Mouse (Mus musculus) thymus, postnatal 0 days (tissue): ENCODE results near the gene Tnrc18. TPM values are rescaled to one million over a fixed set of nuclear protein-coding genes. Genes with fewer than 3 reads are reported as not detected.

ENCODE experiments used
- DNase-seq: peaks from one replicate; pipeline ENCODE4 v3.0.0-alpha.2; 2015; ENCODE audit warnings: low spot score
- polyA plus RNA-seq: library from polyadenylated mRNA; unstranded; fragments of >200 nt; fragmentation: Nextera tagmentation; extraction: Ambion mirVana; gene quantifications from 2 replicates; pipeline ENCODE4 v1.2.1, GENCODE M21; 2015

Gene Tnrc18
- polyA plus RNA-seq, 1 experiment from 2014 or later, result 9.6 TPM

- no peak for DNase-seq
Measured at GRCm38 (mm10) chr5:142811870-142812443, 5.5 kb downstream of the Tnrc18 start.

GRCm38 (mm10) chr5:142810710-142811599 is 6.5 kb downstream of the Tnrc18 start:
- DNase-seq, result no peak

DNA sequence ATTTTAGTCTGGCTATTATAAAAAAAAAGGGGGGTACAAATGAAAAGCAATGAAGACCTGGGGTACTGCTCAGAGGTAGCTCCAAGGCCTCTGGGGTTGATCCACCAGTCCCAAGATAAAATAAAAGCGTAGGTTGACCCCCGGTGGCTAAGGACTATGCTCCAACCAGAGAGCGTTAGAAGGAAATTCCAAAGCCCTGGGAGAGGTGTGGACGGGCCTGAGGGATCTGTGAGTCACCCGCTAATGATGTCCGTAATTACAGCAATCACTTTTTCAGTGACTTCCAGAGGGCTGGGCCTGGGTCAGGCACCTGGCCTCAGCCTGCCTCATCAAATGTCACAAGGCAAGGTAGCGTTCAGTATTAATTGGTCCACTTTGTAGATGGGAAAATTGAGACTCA is 9.8 kb downstream of the Tnrc18 start:
- DNase-seq, result no peak

- no peak for DNase-seq
Measured at GRCm38 (mm10) chr5:142803746-142804145, 13.7 kb downstream of the Tnrc18 start.

GRCm38 (mm10) chr5:142802884-142803283 is 14.6 kb downstream of the Tnrc18 start:
- no peak for DNase-seq

GRCm38 (mm10) chr5:142801977-142802376 is 15.5 kb downstream of the Tnrc18 start:
- DNase-seq, result no peak

GRCm38 (mm10) chr5:142800656-142801055 is 16.8 kb downstream of the Tnrc18 start:
- no peak for DNase-seq

GRCm38 (mm10) chr5:142800198-142800597 is 17.3 kb downstream of the Tnrc18 start:
- DNase-seq, result no peak

DNA sequence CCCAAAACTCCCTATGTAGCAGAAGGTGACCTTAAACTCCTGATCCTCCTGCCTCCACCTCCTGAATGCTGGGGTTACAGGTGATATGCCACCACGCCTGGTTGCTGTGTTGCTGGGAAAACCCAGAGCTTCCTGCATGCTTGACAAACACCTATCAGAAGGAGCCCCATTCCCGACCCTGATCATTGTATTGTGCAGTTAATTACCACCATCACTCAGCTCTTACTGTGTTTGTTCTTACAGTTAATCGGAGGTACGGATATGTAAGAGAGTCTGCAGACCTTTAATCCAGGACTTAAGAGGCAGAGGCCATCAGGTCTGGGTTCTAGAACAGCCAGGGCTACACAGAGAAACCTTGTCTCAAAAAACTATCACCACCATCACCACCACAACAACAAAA is 18.2 kb downstream of the Tnrc18 start:
- no peak for DNase-seq

DNA sequence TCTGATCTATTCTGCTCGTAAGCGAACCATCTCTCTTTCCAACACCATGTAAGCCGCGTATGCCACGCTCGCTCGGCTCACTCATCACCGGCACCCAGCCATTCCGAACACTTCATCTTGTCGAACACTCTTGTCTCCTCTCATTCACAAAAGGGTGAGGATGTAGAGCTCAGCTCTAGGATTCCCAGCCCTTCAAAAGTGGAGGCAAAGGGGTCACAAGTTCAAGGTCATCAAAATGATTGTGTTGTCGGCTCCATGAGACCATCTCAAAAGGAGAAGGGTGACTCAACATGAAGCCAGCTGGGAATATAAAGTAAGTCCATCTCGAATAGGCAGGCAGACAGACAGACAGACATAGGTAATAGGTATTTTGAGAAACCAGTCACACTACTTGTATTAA is 19.3 kb downstream of the Tnrc18 start:
- DNase-seq, result no peak

GRCm38 (mm10) chr5:142797620-142798019 is 19.8 kb downstream of the Tnrc18 start:
- DNase-seq, result no peak

- no peak for DNase-seq
Measured at GRCm38 (mm10) chr5:142796921-142797320, 20.5 kb downstream of the Tnrc18 start.

DNA sequence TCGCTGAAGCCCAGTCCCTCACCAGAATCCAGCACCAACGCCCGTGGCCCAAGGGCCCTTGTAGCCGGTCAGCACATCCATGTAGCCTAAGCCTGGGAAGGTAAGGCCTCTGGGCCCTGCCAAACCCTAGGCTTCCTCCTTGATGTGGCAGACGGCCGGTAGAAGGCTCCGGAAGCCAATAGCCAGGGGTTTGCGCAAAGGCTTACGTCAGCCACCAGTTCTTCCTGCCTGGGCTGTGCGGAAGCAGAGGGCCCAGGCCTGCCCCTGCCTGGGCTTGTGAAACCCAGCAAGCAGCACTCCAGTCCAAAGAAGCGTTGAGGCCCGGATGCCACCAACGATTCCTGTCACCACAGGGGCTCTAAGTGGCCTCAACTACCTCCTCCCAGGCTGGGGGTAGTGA is 22.9 kb downstream of the Tnrc18 start:
- DNase-seq, result peak; percentile 88

DNA sequence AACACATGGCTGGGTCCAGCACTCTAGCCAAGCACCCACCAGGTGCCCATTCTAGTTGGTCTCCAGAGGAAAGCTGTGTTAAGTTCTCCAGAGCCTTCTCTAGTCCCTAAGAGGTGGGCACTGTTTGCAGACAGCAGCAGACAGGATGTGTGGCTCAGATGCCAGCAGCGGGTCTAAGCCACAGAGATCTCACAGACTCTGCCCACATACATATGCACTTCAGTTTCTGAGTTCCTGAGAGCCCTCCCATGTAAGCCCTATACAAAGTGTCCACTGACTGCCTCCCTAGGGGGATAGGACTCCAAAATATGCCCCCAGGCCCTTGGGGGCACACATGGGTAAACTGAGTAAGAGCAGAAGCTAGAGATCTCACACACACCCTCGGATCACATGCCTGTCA is 23.3 kb downstream of the Tnrc18 start:
- peak; percentile 68 for DNase-seq

DNA sequence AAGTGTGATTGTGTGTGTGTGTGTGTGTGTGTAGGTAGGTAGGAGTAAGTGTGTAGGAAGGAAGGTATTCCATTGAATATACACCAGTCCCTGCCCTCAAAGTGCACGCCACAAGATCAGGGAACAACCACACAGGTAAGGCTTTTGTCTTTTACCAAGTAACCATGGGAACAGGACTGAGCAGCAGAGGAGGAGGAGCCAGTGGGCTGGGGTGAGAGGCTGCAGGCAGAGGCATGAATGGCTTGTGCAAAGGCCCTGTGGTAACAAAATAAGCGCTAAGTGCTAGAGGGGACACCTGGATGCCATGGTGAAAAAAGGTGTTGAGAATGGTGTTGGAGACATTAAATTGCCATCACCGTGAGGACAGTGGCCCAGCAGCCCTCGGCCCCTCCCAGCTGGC is 24.9 kb downstream of the Tnrc18 start:
- DNase-seq, result no peak

DNA sequence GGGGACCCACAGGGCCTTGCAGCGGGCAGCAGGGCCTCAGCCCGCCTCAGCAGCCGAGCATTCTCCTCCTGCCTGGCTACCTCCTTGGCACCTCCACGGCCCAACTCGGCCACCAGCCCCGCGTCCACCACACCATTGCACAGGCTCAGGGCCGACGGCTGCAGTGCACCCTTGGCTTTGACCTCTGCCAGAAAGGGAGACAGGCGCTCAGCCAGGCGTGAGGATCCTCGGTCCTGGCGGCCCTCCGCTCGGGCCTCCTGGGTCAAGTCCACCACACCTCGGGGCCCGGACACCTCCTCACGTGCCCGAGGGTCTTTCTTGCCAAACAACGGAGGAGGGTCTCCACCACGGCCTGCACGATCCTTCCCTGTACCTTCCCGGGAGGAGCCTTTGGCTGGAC is 29.2 kb downstream of the Tnrc18 start:
- no peak for DNase-seq

GRCm38 (mm10) chr5:142787304-142787905 is 30.1 kb downstream of the Tnrc18 start:
- DNase-seq, result no peak

- no peak for DNase-seq
Measured at GRCm38 (mm10) chr5:142786709-142787108, 30.8 kb downstream of the Tnrc18 start.

GRCm38 (mm10) chr5:142786215-142786614 is 31.2 kb downstream of the Tnrc18 start:
- no peak for DNase-seq

GRCm38 (mm10) chr5:142783142-142783540 is 34.3 kb downstream of the Tnrc18 start:
- no peak for DNase-seq

DNA sequence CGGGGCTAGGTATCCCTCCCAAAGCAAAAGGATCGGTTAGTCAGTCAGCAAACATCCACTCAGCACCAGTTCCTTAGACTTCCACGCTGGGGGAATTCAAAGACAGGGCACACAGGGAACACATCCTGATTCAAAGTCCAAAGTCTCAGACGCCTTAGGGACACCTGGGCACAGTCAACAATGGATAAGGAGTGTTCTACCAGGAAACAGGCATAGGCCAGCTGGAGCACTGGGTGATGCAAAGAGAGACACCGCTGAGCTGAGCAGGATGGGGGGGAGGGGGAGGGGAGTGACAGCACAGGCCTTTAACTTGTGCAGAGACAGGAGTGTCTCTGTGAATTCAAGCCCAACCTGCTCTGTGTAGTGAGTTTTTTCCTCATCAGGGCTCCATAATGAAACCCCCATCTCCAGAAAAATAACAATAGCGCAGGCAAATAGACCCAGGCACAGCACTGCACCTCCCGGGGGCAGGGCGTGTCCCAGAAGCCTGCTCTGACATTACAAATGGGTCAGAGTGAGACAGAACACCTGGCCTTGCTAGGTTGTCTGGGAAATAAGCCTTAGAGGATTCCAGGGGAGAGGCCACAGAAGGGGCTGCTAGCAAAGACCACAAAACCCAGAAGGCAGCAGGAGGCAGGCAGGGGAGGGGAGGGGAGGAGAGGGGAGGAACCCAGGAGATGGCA is 34.9 kb downstream of the Tnrc18 start:
- peak; percentile 19 for DNase-seq

DNA sequence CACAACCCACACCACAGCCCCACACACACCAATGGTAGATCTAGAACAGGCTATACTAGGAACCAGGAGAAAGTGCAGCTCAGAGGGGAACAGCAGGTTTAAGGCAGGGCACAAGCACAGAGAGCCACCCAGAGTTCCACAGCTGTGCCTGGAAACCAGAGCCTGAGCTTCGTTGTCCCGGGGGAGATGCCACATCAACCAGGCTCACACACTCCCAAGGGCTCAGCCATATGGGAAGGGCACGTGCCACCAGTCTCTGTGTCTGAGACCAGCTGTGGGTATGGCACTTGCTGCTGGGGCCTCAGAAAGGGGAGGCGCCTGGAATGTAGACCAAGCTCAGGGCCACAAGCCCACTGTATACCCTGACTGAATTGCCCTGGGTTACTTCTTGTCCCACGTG is 36.9 kb downstream of the Tnrc18 start:
- DNase-seq, result no peak
